Mouse (Mus musculus) CD4-positive helper T cell, adult 2 months (primary cell): ENCODE data around the gene Egln2.

Experiments
- DNase-seq: peaks from one replicate; pipeline ENCODE4 v3.0.0-alpha.2; 2012; ENCODE audit warnings: low read depth, missing footprints, low spot score

Gene Egln2

DNA sequence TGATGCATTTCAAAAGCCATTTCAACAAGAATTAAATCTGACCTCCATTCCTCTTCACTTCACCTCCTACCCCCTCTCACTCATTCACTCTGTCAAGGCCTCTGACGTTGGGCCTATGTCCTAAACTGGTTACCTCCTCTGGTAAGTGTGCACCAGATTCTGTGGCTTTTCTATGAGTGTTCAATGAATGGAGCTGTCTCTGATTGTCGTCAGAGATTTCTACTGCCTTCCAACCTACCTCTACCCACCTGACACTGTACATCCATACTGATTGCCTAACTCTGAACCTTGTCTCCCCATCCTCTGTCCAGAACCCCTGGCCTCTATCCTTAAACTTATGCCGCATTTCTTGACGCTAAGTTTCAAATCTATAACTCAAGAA is 11.3 kb upstream of the Egln2 start:
- DNase-seq = peak; percentile 58

DNA sequence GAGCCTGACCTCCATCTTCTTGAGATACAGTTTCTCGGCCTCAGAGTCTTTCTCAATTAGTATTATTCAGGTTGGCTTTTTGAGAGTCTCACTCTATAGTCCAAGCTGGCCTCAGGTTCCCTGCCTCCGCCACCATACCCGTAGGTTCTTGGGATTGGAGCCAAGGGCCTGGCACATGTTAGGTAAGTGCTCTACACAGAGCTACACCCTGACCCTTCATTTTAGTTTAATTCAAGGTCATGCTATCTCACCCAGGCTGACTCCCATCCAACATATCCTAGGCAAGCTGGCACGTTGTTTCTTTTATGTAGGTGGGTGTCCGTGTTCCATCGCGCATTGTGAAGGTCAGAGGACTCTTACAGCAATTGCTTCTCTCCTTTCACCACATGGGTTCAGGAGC is 8.3 kb upstream of the Egln2 start:
- no peak for DNase-seq

DNA sequence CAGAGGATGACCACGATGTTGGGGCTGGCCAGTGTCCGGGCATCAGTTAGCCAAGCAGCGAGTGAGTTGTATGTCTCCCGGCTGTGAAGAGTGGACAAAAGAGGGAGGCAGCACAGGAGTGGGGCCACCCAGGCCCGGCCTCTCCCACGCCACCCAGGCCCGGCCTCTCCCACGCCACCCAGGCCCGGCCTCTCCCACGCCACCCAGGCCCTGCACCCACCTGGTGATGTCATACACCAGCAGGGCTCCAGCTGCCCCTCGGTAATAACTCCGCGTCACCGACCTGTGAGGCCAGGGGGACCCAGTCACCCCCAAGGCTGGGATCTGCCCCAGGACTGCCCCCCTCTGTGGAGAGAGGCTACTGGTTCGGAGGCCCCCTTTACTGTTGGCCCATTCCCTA is 7.9 kb upstream of the Egln2 start:
- DNase-seq = no peak

DNA sequence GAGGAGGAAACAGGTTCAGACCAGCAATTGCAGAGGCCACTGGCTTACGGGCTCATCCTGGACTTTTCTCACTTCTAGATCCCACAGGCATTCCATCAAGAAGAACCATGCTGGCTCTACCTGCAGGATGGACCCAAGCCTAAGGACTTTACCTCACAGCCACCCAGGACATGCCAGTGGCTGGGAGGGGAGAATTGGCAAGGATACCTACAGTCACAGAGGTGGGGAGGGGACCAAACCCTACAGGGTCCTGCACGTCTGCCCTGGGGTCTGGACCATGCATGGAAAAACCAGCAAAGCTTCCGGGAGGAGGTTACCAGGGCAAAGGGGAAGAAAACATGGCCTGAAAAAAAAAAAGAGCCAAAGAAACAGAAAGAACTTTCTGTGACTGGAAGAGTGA is 4.4 kb upstream of the Egln2 start:
- DNase-seq = no peak

DNA sequence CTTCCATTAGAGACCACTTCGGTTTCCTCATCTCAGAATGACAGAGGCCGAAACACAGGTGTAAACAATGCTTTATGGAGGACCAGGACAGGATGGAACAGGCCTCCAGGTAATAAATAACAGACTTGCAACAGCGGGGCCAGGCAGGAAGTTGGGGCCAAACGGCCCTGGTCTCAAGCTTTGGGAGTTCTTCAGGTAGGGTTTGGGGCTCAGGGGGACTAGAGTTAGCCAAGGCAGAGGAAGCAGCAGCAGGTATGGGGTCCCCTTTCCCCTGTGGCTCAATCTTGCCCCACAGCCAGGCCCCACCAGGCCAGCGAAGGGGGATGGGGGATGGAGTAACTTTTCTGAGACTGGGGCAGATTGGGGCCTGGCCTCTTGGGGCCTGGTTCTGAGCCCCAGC is 1.8 kb upstream of the Egln2 start:
- DNase-seq = no peak

DNA sequence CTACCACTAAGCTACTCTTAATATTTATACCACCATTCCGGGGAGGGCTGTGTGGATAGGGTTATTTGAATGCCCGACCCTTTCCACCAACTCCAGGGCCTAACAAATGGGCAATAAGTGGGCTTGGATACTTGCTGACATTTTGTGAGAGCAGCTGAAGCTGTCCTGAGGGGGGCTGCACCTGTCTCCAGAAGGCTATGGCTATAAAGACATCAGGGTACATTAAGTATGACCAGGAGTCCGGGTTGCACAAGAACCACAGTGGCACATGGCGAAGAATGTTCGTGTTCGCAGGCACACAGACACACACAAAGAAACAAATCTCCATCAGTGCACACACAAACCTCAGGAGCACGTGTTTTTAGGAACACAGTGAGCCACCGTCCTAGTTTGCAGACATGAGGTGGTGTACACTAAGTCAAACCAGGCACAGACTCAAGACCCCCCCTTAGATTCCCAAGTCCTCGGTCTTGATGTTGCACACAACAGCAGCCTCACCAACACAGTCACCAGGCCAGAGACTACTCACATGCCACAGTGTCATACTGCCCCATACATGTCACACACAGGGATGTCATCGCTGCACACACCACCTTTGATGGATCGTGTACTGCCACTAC is 983 bp upstream of the Egln2 start:
- DNase-seq = no peak

DNA sequence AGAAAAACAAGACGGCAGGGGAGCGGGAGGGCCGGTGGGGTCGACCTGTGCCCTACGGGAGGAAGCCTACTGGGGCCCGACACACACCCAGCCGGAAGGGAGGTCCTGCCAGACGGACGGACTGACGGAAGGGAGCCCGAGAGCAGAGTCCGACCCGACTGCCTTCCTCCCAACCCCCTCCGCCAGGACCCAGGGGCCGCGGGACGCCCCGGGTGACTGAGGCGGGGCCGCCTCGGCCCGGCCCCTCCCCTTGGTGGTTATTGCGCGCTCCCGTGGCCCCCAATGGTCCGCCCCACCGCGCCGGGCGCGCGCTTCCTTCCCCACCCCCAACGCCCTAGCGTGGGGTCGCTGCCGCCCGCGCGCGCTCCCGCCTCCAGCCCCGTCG is 381 bp downstream of the Egln2 start:
- peak; percentile 89 for DNase-seq

DNA sequence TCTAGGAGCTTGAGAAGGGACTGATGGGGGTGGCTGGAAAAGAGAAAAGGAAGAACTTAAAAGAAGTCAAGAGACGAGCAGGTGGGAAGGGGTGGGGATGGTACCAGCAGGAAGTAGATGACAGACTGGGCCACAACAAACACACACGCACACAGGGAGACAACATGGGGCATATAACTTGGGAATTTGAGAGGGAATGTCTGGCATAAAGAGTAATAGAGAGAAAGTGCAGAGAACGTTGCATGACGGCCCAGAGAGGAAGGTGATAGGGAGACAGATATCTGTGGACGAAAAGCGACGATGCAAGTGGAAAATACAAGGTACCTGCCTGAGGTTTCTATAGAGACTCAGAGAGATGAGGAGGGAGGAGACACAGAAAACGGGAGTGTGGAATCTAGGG is 906 bp downstream of the Egln2 start:
- peak; percentile 44 for DNase-seq

DNA sequence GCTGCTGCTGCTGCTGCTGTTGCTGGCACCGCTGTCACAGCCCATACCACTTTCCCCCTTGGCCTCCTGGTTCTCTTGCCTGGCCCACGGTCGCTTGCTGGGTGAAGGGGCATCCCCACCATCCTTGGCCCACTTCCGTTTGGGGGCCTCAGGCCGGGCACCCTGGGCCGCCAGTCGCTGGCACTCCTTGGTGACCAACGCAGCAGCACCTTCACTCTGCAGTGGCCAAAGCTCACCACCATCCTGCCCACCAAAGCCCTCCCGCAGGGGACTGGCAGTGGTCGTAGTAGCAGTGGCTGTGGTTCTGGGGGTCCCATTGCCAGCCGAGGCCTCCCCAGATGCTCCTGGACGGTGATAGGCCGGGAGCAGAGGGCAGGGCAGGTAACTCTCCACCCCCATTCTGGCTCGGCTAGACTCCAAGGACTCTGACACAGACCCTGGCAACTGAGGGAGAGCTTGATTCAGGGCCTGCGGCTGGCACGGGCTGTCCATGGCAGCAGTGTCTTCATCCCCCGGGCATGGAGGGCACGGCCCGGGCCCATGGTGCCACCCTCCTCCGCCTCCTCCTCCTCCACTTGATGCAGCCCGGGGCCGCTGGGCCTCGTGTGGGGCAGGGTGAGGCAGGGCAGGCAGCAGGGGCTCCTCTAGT is 1.5 kb downstream of the Egln2 start:
- DNase-seq = no peak

DNA sequence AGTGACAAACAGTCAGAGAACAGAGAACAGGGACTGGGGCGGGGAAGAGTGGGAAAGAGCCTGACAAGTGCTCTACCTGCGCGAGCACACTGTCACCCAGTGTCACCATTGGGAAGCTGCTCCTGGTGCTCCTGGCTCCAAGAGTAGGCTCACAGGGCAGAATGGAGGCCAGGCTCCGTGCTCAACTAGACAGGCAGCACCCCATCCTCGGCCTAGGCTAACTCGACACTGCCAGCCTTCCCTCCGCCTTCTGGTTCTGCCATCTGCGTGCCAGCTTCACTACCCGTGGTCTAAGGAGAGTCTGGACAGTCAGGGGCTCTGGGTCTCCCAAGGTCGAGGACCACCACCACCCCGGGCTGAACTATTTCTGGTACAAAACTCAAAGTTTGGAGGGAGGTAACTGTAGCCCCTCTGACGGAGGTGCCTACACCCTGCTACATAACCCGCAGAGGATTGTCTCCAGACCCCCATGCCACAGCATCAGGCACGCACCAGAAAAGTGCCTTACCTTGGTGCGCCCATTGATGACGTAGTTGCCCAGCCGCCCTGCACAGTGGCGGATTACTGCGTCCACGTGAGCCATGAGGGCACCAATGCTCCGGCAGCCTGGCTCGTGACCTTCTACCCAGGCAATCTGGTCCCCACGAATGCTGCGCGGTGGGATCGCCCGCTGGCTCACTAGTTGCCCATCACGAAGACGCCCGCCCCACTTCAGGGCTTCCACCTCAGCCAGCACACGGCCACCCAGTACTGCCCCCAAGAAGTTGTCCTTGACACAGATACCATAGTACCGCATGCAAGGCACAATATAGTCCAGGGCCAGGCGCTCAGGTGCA is 2.3 kb downstream of the Egln2 start:
- DNase-seq = no peak

DNA sequence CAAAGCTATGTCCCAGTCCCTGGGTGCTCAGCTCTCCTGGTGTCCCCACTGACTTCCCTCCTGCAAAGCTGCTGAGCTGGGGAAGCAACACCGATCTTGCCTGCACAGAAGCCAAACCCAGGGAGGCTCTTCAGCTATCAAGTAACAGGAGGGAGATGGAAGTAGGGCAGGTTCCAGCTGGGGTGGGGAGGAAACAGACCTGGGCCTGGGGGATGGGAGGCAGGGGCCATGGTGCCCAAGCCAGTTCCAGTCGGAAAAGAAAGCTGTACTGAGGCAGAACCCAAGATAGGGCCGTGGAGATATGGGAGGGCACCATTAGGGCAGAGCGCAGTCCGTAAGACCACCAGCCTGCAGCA is 3.2 kb downstream of the Egln2 start:
- DNase-seq = no peak

DNA sequence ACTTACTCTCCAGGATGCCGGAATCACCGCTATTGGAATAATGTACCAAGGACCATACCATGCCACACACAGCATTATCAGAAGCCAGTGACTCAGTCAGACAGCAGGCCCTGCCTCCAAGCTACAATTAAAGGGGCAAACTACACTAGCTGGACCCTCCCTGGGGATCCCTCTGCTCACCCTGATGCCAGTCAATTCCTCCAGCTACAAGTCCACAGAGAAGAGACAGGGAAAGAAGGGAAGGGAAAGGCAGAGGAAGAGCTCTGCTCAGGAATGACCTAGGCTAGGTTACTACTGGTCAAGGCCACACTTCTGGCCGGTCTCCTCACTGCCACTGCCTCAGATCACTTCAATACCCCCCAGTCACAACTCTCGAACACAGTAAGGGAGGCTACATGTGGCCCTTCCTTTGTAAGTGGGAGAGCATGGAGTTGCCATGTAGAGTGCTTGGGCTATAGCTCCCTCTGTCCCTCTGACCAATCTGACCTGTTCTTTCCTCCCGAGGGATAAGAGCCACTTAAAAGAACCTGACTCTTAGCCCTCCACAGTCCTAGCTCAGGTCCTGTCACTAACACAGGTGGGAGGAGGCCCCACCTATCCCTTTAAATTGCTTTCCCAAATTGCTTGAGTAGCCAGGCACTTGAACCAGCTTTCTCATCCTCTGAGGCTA is 3.7 kb downstream of the Egln2 start:
- DNase-seq = no peak

DNA sequence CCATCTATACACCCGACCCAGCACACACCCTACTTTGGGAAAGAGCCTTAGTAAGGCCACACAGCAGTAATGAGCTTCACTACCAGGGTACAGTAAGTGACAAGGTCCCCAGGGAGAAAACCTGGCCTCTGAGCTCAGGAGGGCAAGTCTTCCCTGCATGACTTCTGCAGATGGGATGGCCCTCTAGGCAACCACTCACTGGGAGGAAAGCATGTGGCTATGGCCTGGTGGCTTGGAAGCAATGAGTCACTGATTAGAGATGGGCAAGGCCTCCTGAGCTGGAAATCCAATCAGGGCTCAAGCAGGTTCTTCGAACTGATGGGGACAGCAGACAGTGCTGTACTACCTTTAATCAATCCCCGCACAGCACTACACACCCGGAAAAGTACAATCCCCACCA is 4.9 kb downstream of the Egln2 start:
- DNase-seq = no peak

DNA sequence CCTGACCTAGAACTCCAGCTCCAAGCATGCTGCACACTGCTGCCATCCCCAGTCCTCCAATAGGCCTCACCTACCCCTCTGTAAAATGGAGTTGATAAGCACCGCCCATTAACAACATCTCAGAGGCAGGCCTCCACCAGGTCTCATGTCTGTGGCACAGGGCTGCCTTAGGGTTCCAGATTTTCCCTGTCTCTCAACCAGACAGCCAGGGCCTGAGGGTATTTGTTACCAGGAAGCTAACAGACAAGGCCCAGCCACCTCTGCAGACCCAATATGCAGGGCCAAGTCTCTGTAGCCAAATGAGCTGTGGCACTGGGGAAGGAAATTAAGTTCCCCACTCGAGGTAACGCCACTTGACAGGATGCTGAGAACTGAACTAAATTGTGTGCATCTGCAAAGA is 5.7 kb downstream of the Egln2 start:
- no peak for DNase-seq

DNA sequence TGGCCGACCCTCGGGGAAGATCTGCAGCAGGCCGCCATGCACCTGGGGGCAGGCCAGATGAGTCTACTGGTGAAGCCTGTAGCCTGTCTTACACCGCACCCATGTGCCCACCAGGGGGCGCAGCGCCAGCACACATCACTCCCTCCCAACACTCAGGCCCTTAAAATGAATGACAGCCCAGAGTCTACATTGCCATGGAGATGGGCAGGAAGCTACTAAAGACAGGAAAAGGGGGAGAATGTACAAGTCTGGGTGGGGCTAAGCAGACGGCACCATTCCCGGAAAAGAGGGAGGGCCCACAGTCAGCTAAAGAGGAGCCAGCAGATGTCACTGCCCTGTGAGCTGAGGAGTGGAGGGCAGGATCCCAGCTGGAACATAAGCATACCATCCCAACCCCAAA is 6.7 kb downstream of the Egln2 start:
- peak; percentile 87 for DNase-seq

DNA sequence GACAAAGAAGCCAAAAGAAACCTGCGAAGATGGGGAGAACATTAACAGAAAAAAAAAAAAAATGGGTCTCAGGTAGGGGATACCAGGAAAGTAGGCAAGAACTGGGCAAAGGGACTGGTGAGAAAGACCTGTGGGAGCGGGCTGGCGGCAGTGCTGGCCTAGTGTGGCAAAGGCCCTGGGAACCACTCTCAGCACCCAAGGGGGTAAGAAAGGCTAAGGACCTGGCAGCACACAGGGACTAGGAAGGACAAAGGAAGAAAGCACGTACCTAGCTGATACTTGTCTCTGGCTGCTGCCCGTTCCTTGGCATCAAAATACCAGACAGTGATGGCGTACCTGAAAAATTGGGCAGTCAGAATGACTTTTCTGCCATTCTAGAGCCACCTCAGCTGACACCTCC is 7.3 kb downstream of the Egln2 start:
- DNase-seq = no peak

DNA sequence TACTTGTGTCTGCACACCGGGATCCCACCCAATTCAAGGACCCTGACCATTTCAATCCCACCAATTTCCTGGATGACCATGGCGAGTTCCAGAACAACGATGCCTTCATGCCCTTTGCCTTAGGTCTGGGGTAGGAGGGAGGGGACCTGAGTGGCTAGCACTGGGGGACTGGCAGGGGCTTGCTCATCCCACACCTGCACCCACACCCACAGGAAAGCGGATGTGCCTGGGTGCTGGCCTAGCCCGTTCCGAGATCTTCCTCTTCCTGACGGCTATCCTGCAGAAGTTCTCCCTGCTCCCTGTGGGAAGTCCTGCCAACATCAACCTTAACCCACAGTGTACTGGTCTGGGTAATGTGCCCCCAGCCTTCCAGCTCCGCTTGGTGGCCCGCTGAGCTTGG is 8.4 kb downstream of the Egln2 start:
- no peak for DNase-seq

DNA sequence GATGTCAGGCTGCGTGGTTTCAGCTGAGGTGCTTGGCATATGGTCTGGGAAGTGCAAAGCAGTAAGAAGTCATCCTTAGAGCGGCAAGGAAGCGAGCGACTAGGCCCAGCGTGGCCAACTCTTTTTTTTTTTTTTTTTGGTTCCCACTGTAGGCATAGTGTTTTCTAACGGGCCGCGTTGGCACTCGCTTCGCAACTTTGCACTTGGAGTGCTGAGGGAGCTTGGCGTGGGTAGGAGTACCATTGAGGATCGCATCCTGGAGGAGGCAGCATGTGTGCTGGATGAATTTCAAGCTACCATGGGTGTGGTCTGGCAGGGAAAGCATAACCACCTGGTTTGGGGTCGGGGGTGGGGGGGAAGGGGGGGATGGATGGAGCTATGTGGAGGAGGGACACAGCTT is 10.6 kb downstream of the Egln2 start:
- DNase-seq = no peak

DNA sequence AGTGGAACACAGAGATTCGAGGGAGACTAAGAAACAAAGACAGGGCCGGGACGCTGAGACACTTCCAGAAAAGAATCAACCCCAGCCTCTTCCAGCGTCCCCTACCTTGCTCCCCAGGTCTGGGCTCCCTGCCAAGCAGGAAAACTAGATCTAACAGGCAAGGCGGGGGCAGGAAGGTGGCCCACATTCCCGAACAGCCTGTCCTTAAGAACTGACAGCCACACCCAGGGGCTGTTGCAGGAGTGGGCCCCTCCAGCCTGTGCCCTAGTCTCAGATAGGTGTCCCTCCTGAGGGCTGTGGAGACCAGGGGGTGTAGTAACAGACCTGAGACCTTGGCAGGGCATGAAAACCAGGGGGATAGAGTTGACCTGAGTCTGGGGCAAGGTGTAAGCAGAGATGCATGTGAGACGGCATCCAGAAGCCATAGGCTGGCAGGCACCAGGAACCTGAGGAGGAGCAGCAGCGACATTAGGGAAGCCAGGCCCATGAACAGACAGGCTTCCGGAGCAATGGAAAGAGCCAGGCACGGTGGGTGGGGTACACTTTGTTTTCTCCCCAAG is 13.3 kb downstream of the Egln2 start, which contains the start of gene Cyp2t4:
Cyp2t4 (plus strand) TSS at position 510 of the 560 bp plus-strand sequence.
- DNase-seq = no peak

DNA sequence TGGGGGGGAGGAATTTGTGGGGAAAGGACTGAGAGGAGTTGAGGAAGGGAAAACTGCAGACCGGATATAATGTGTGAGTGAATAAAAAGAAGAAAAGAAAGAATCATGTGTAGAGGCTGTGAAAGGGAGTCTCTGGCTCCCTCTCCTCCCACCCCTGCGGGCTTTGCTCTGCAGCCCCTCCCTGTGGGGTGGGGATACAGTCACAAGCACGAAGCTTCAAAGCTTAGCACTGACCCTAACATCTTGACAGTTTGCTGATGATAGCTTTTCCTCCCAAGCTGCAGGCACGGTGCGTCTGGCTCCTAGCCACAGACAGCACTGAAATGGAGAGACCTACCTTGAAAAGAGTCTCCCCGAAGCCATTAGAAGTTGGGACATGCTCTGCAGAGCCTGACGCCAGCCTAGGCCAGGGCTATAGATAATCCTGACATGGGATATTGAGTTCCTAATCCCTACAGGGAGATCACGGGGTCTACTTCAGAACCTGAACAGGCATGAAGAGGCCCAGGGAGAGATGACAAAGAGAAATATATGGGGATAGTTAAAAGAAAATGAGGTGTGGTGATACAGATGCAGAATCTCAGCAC is 30.1 kb downstream of the Egln2 start:
- no peak for DNase-seq

DNA sequence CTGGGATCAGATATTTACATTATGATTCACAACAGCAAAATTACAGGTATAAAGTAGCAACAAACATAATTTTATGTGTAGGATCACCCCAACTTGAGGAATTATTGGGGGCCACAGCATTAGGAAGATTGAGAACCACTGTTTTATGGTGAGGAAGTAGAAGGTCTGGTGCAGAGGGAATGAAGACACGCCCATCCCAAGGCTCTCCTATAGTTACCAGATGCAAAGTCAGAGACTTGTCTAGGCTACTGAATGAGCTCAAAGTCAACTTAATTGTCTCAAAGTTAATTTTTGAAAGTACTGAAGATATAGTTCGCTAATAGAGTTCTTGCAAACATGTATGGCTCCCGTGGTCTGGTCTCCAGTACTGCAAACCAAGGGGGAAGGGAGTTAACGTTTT is 32.8 kb downstream of the Egln2 start:
- DNase-seq = no peak

DNA sequence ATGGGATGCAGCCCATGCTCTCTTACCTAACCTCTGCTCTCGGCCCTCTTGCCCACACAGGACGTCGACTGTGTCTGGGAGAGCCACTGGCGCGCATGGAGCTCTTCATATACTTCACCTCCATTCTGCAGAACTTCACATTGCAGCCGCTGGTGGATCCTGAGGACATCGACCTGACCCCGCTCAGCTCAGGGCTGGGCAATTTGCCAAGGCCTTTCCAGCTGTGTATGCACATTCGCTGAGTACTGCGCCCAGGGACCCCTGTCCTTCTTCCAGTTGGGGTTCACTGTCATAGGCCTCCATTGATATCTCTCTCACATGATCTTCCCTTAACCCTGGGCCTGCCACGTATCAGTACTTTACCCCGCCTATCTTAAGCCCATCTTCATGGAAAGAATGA is 33.4 kb downstream of the Egln2 start:
- no peak for DNase-seq
